Mouse (Mus musculus) CH12.LX (cell line): ENCODE measurements at regions not wholly inside any gene's neighbourhood (a gene's known extent, or its start where the extent isn't known, plus 50 kb on each side); places are given as distances from the start of the nearest gene placed in this dataset.

Source experiments
- DNase-seq: peaks from one replicate; pipeline ENCODE4 v3.0.0-alpha.2; 2013; ENCODE audit errors: extremely low read depth
- H3K27ac ChIP-seq: 2 replicates; pipeline ENCODE4 v1.5.1; 2012; ENCODE audit warnings: low read depth, mild to moderate bottlenecking, control low read depth, moderate library complexity; ENCODE audit not compliant: insufficient read depth
- H3K27me3 ChIP-seq: replicated peaks from 2 replicates; pipeline ENCODE3; 2012; ENCODE audit warnings: inconsistent platforms
- H3K36me3 ChIP-seq, 2 experiments: replicated peaks in 1 of 2; 2 replicates each; pipeline versions ENCODE3 to v1.6.1; 2012; ENCODE audit warnings: inconsistent platforms in 1 of 2, low read length in 1 of 2, mild to moderate bottlenecking in 1 of 2, mixed read lengths in 1 of 2, moderate library complexity in 1 of 2; ENCODE audit not compliant: control insufficient read depth in 1 of 2, insufficient read depth in 1 of 2
- H3K4me1 ChIP-seq, 2 experiments: 2 replicates each; pipeline ENCODE4 v1.6.1; 2012; ENCODE audit warnings: inconsistent platforms in 1 of 2, moderate library complexity in 1 of 2; ENCODE audit not compliant: insufficient read depth in 2 of 2, control insufficient read depth in 1 of 2
- H3K4me2 ChIP-seq: 2 replicates; pipeline ENCODE4 v1.6.1; 2012; ENCODE audit warnings: low read depth, mild to moderate bottlenecking, control low read depth; ENCODE audit not compliant: poor library complexity, insufficient read depth, severe bottlenecking
- H3K4me3 ChIP-seq, 3 experiments: fragments of 150-350 bp in 1 of 3; sonication (generic) in 1 of 3; replicated peaks in 1 of 3; 2 replicates each; pipeline versions ENCODE3 to v1.5.1; 2011 to 2012; ENCODE audit warnings: low read depth in 2 of 3, low read length in 2 of 3, mild to moderate bottlenecking in 2 of 3, moderate library complexity in 2 of 3, control low read depth in 1 of 3, improper control_type of control experiment in 1 of 3, inconsistent platforms in 1 of 3, mixed read lengths in 1 of 3; ENCODE audit not compliant: poor library complexity in 1 of 3
- H3K79me2 ChIP-seq: replicated peaks from 2 replicates; pipeline ENCODE4 v1.6.1; 2012; ENCODE audit warnings: mild to moderate bottlenecking, moderate library complexity; ENCODE audit not compliant: control insufficient read depth, poor library complexity, insufficient read depth, severe bottlenecking; ENCODE audit errors: extremely low read depth
- H3K9ac ChIP-seq: 2 replicates; pipeline ENCODE4 v1.6.1; 2012; ENCODE audit warnings: low read depth, mild to moderate bottlenecking, control low read depth, moderate library complexity; ENCODE audit not compliant: insufficient read depth
- H3K9me3 ChIP-seq: replicated peaks from 2 replicates; pipeline ENCODE3; 2012; ENCODE audit warnings: low read length, inconsistent platforms, mixed read lengths
- CHD1 ChIP-seq: IDR thresholded peaks from 2 replicates; pipeline ENCODE4 v1.6.1; 2012; ENCODE audit warnings: low read depth, low read length, improper control_type of control experiment, inconsistent platforms
- CHD2 ChIP-seq: IDR thresholded peaks from 2 replicates; pipeline ENCODE4 v1.6.1; 2011; ENCODE audit warnings: low read length, improper control_type of control experiment
- E2F4 ChIP-seq: IDR thresholded peaks from 2 replicates; pipeline ENCODE4 v1.6.1; 2011; ENCODE audit warnings: low read depth, low read length, improper control_type of control experiment; ENCODE audit not compliant: insufficient replicate concordance
- ELF1 ChIP-seq: IDR thresholded peaks from 2 replicates; pipeline ENCODE4 v1.6.1; 2014; ENCODE audit warnings: low read depth, mild to moderate bottlenecking, inconsistent platforms, low read length, improper control_type of control experiment
- GABPA ChIP-seq: IDR thresholded peaks from 2 replicates; pipeline ENCODE4 v1.6.1; 2012; ENCODE audit warnings: low read depth, low read length, improper control_type of control experiment, inconsistent platforms; ENCODE audit not compliant: insufficient replicate concordance
- JUN ChIP-seq: IDR thresholded peaks from 2 replicates; pipeline ENCODE4 v1.6.1; 2011; ENCODE audit warnings: low read depth, mild to moderate bottlenecking, low read length, improper control_type of control experiment, moderate library complexity; ENCODE audit not compliant: insufficient read depth
- JUND ChIP-seq: conservative IDR thresholded peaks from 2 replicates; pipeline ENCODE4 v1.6.1; 2011; ENCODE audit warnings: low read depth, low read length, improper control_type of control experiment
- MAX ChIP-seq: IDR thresholded peaks from 2 replicates; pipeline ENCODE4 v1.6.1; 2011; ENCODE audit warnings: low read length, improper control_type of control experiment
- MXI1 ChIP-seq: IDR thresholded peaks from 2 replicates; pipeline ENCODE4 v1.6.1; 2011; ENCODE audit warnings: mild to moderate bottlenecking, low read depth, low read length, improper control_type of control experiment
- NRF1 ChIP-seq: IDR thresholded peaks from 2 replicates; pipeline ENCODE4 v1.6.1; 2014; ENCODE audit warnings: low read depth, mild to moderate bottlenecking, inconsistent platforms, low read length, improper control_type of control experiment, moderate library complexity
- POLR2A ChIP-seq: IDR thresholded peaks from 2 replicates; pipeline ENCODE4 v1.6.1; 2011; ENCODE audit warnings: low read depth, mild to moderate bottlenecking, improper control_type of control experiment, low read length
- POLR2AphosphoS2 ChIP-seq: IDR thresholded peaks from 2 replicates; pipeline ENCODE4 v1.6.1; 2011; ENCODE audit warnings: low read depth, low read length, improper control_type of control experiment
- SIN3A ChIP-seq: IDR thresholded peaks from 2 replicates; pipeline ENCODE4 v1.6.1; 2012; ENCODE audit warnings: low read length, improper control_type of control experiment, inconsistent platforms
- TBP ChIP-seq: conservative IDR thresholded peaks from 2 replicates; pipeline ENCODE4 v1.6.1; 2011; ENCODE audit warnings: low read depth, low read length, improper control_type of control experiment
- USF2 ChIP-seq: conservative IDR thresholded peaks from 2 replicates; pipeline ENCODE4 v1.6.1; 2011; ENCODE audit warnings: low read depth, low read length, improper control_type of control experiment
- ZKSCAN1 ChIP-seq: IDR thresholded peaks from 2 replicates; pipeline ENCODE4 v1.6.1; 2012; ENCODE audit warnings: low read depth, inconsistent platforms, low read length, improper control_type of control experiment, borderline replicate concordance
- ZNF384 ChIP-seq: IDR thresholded peaks from 2 replicates; pipeline ENCODE4 v1.6.1; 2012; ENCODE audit warnings: low read depth, low read length, improper control_type of control experiment, inconsistent platforms
- dilution Hi-C: fragments of 300-500 bp; cut with MboI; formaldehyde crosslinking; loops from 2 replicates; pipeline ENCODE4 v1.14.3; 2020; ENCODE audit warnings: low sequenced_read_pairs; ENCODE audit not compliant: extremely low pct_unique_long_range_greater_than_20kb, extremely low pct_ligation_motif_present
- in situ Hi-C: fragments of 300-500 bp; cut with MboI; formaldehyde crosslinking; loops from 3 replicates; pipeline ENCODE4 v1.14.3; 2019; ENCODE audit warnings: low sequenced_read_pairs, low pct_ligation_motif_present, low pct_unique_long_range_greater_than_20kb, mixed read lengths

DNA sequence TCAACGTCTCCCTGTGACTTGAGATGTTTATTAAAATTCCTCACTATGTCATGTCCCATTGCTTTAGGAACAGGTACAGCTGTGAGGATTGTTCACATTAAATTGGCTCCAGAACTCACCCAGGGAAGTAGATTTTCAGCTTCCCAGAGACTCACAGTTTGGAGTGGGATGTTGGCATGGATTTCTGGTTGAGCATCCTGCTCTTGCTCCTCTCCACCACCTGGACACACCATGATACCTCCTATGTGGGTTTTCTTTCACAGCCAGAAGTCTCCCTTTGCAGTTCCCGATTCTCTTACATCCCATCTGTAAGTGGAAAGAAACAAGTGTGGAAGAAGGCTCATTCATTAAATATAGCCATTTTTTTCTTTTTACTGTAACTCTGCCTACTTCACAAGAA, 278.8 kb upstream of the Emcn start:
- DNase-seq = no peak
- in situ Hi-C loops = no loop called here
- no peak for TF ChIP-seq TBP
- no peak for TF ChIP-seq ZKSCAN1
- no peak for TF ChIP-seq GABPA
- TF ChIP-seq USF2 = no peak
- no peak for TF ChIP-seq POLR2A
- TF ChIP-seq POLR2AphosphoS2 = no peak
- H3K4me3 ChIP-seq = no peak overlapping the region
- no peak overlapping the region for H3K9ac ChIP-seq
- H3K27ac ChIP-seq = no peak overlapping the region
- no peaks in the 10 kb centered on the region for H3K79me2 ChIP-seq
- H3K27me3 ChIP-seq = no peaks in the 10 kb centered on the region
- no peaks in the 10 kb centered on the region for H3K36me3 ChIP-seq
- no peak overlapping the region for H3K4me2 ChIP-seq
- no peaks in the 10 kb centered on the region for H3K9me3 ChIP-seq
- H3K4me1 ChIP-seq = no peaks in the 10 kb centered on the region
- dilution Hi-C loops = no loop called here

GRCm38 (mm10) chr3:137067336-137067735, 273.5 kb upstream of the Emcn start:
- TF ChIP-seq JUND = no peak
- TF ChIP-seq E2F4 = no peak
- no peak for TF ChIP-seq CHD1
- TF ChIP-seq POLR2AphosphoS2 = no peak
- no peak for TF ChIP-seq CHD2
- no peak for TF ChIP-seq JUN
- TF ChIP-seq NRF1 = no peak
- TF ChIP-seq MXI1 = no peak
- TF ChIP-seq ELF1 = no peak
- TF ChIP-seq ZNF384 = no peak
- no peak for TF ChIP-seq MAX
- no peak for TF ChIP-seq SIN3A
- TF ChIP-seq, all 38 proteins: peak for 0
- dilution Hi-C loops = no loop called here
- H3K9me3 ChIP-seq = peaks cover 6% of the 10 kb centered on the region
- H3K27ac ChIP-seq = no peak overlapping the region
- no peak overlapping the region for H3K9ac ChIP-seq
- in situ Hi-C loops = no loop called here
- H3K27me3 ChIP-seq = no peaks in the 10 kb centered on the region
- H3K79me2 ChIP-seq = no peaks in the 10 kb centered on the region
- no peak overlapping the region for H3K4me2 ChIP-seq
- peaks cover 0 to 8% of the 10 kb centered on the region in 2 experiments; a peak in 1 of 4 replicates for H3K4me1 ChIP-seq
- DNase-seq = no peak
- H3K4me3 ChIP-seq = no peak overlapping the region
- no peaks in the 10 kb centered on the region for H3K36me3 ChIP-seq
